Mouse (Mus musculus) kidney, adult 2 months (tissue): ENCODE results near the gene 0610040J01Rik.

Experiments
- CTCF ChIP-seq: fragments of 200-500 bp; conservative IDR thresholded peaks from 2 replicates; pipeline ENCODE4 v1.5.1; 2011; ENCODE audit warnings: low read depth, mild to moderate bottlenecking, control low read depth, low read length, moderate library complexity, mixed read lengths; ENCODE audit not compliant: insufficient read depth, insufficient read length
- POLR2A ChIP-seq: fragments of 200-500 bp; IDR thresholded peaks from one replicate; pipeline ENCODE4 v1.6.1; 2011; ENCODE audit warnings: low read depth, low read length, control low read depth

DNA sequence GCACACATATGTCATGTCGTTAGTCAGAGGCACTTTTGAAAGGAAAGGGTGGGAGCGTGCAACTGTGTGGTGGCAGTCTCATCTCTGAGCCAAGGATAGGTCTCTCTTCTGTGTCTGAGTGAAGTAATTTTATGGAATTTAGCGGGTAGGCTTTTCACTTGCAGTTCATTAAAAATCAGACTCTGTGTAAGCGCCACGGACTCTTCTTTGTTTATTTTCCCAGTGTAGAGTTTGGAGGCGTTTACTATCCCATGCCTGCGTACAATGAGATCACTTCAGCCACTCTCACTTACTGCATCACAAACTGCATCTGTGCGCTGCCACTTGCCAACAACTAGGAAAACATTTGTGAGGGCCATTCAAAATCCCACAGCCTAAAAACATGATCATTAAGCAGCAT, 44.7 kb upstream of the 0610040J01Rik start:
- TF ChIP-seq CTCF (no peak), POLR2A (no peak)
